Mouse (Mus musculus): ENCODE data around the gene Ropn1l.

GRCm38 (mm10) chr15:31471529-31471928 is 18.0 kb upstream of the Ropn1l start:
- no peak for TF ChIP-seq CTCF (conservative IDR thresholded peaks at IDR 0.05; ENCODE audit: low read length)
- no peak for TF ChIP-seq POU5F1 (IDR thresholded peaks at IDR 0.05; ENCODE audit: borderline replicate concordance, low read length)
